Mouse (Mus musculus): Measurements from ENCODE around the gene Gm45062. TPM values are rescaled to one million over a fixed set of nuclear protein-coding genes. Genes with fewer than 3 reads are reported as not detected.

Gene Gm45062
- polyA plus RNA-seq, 1 experiment from 2014 or later, result 16.2 TPM

- Histone ChIP-seq H3K27me3 (ENCODE audit: low read depth, poor library complexity, severe bottlenecking) (no peaks in the 10 kb centered on the region), H3K4me3 (no peak overlapping the region), H3K36me3 (no peaks in the 10 kb centered on the region), H3K4me1 (peaks cover 15% of the 10 kb centered on the region; the same call in 1 of the 2 replicates), H3K9me3 (replicated peaks) (no peaks in the 10 kb centered on the region), H3K27ac (no peak overlapping the region)
- 95% methylated on average over 5 of the region's 5 CpGs for WGBS
- DNase-seq (ENCODE audit: low spot score), result no peak
These were observed 156.6 kb downstream of the Gm45062 start for GRCm38 (mm10) chr6:8415823-8416222.

- DNase-seq (ENCODE audit: low spot score), result no peak
- H3K9me3 ChIP-seq (replicated peaks), result no peaks in the 10 kb centered on the region
- no peaks in the 10 kb centered on the region for H3K36me3 ChIP-seq
- no peak overlapping the region for H3K4me3 ChIP-seq
- no peaks in the 10 kb centered on the region for H3K27me3 ChIP-seq (ENCODE audit: low read depth, poor library complexity, severe bottlenecking)
- peaks cover 17% of the 10 kb centered on the region; the same call in 1 of the 2 replicates for H3K4me1 ChIP-seq
- 84% methylated on average over 8 of the region's 8 CpGs for WGBS
- no peak overlapping the region for H3K27ac ChIP-seq
These were observed 157.7 kb downstream of the Gm45062 start for GRCm38 (mm10) chr6:8416802-8417569.

- Histone ChIP-seq H3K27me3 (ENCODE audit: low read depth, poor library complexity, severe bottlenecking) (no peaks in the 10 kb centered on the region), H3K4me1 (peaks cover 17% of the 10 kb centered on the region; the same call in 1 of the 2 replicates), H3K27ac (no peak overlapping the region), H3K9me3 (replicated peaks) (no peaks in the 10 kb centered on the region), H3K4me3 (no peak overlapping the region), H3K36me3 (no peaks in the 10 kb centered on the region)
- DNase-seq (ENCODE audit: low spot score), result no peak
- 59% methylated on average over 4 of the region's 4 CpGs for WGBS
These were observed 160.4 kb downstream of the Gm45062 start for GRCm38 (mm10) chr6:8419485-8420186.

GRCm38 (mm10) chr6:8420187-8420503 lies 160.9 kb downstream of the Gm45062 start:
- peaks cover 17% of the 10 kb centered on the region; the same call in 1 of the 2 replicates for H3K4me1 ChIP-seq
- no peaks in the 10 kb centered on the region for H3K36me3 ChIP-seq
- no peaks in the 10 kb centered on the region for H3K9me3 ChIP-seq (replicated peaks)
- no peak overlapping the region for H3K27ac ChIP-seq
- H3K27me3 ChIP-seq (ENCODE audit: low read depth, poor library complexity, severe bottlenecking), result no peaks in the 10 kb centered on the region
- no peak for DNase-seq (ENCODE audit: low spot score)
- WGBS, result 95% methylated on average over 1 of the region's 1 CpGs
- H3K4me3 ChIP-seq, result no peak overlapping the region

GRCm38 (mm10) chr6:8421421-8421820 lies 162.2 kb downstream of the Gm45062 start:
- no peaks in the 10 kb centered on the region for H3K36me3 ChIP-seq
- 82% methylated on average over 5 of the region's 5 CpGs for WGBS
- no peak for DNase-seq (ENCODE audit: low spot score)
- peaks cover 17% of the 10 kb centered on the region; the same call in 1 of the 2 replicates for H3K4me1 ChIP-seq
- H3K27ac ChIP-seq, result no peak overlapping the region
- H3K27me3 ChIP-seq (ENCODE audit: low read depth, poor library complexity, severe bottlenecking), result no peaks in the 10 kb centered on the region
- no peak overlapping the region for H3K4me3 ChIP-seq
- H3K9me3 ChIP-seq (replicated peaks), result no peaks in the 10 kb centered on the region

GRCm38 (mm10) chr6:8421959-8422581 lies 162.8 kb downstream of the Gm45062 start:
- H3K27me3 ChIP-seq (ENCODE audit: low read depth, poor library complexity, severe bottlenecking), result no peaks in the 10 kb centered on the region
- no peak for DNase-seq (ENCODE audit: low spot score)
- H3K36me3 ChIP-seq, result no peaks in the 10 kb centered on the region
- WGBS, result 84% methylated on average over 10 of the region's 10 CpGs
- no peak overlapping the region for H3K4me3 ChIP-seq
- no peaks in the 10 kb centered on the region for H3K9me3 ChIP-seq (replicated peaks)
- peaks cover 17% of the 10 kb centered on the region; the same call in 1 of the 2 replicates for H3K4me1 ChIP-seq
- H3K27ac ChIP-seq, result no peak overlapping the region

GRCm38 (mm10) chr6:8423142-8423541 lies 163.9 kb downstream of the Gm45062 start:
- 90% methylated on average over 2 of the region's 2 CpGs for WGBS
- Histone ChIP-seq H3K4me1 (peaks cover 17% of the 10 kb centered on the region; the same call in 1 of the 2 replicates), H3K27ac (no peak overlapping the region), H3K4me3 (no peak overlapping the region), H3K9me3 (replicated peaks) (no peaks in the 10 kb centered on the region), H3K36me3 (no peaks in the 10 kb centered on the region), H3K27me3 (ENCODE audit: low read depth, poor library complexity, severe bottlenecking) (no peaks in the 10 kb centered on the region)
- no peak for DNase-seq (ENCODE audit: low spot score)

GRCm38 (mm10) chr6:8427692-8428091 lies 168.4 kb downstream of the Gm45062 start:
- Histone ChIP-seq H3K36me3 (no peaks in the 10 kb centered on the region), H3K4me1 (no peaks in the 10 kb centered on the region), H3K4me3 (no peak overlapping the region), H3K9me3 (replicated peaks) (no peaks in the 10 kb centered on the region), H3K27ac (no peak overlapping the region), H3K27me3 (ENCODE audit: low read depth, poor library complexity, severe bottlenecking) (no peaks in the 10 kb centered on the region)
- WGBS, result 83% methylated on average over 5 of the region's 5 CpGs
- DNase-seq (ENCODE audit: low spot score), result no peak

GRCm38 (mm10) chr6:8430610-8431234 lies 171.5 kb downstream of the Gm45062 start:
- H3K27ac ChIP-seq, result no peak overlapping the region
- WGBS, result 95% methylated on average over 9 of the region's 9 CpGs
- no peaks in the 10 kb centered on the region for H3K4me1 ChIP-seq
- no peak for DNase-seq (ENCODE audit: low spot score)
- no peaks in the 10 kb centered on the region for H3K9me3 ChIP-seq (replicated peaks)
- no peaks in the 10 kb centered on the region for H3K36me3 ChIP-seq
- no peak overlapping the region for H3K4me3 ChIP-seq
- no peaks in the 10 kb centered on the region for H3K27me3 ChIP-seq (ENCODE audit: low read depth, poor library complexity, severe bottlenecking)

GRCm38 (mm10) chr6:8433179-8433578 lies 173.9 kb downstream of the Gm45062 start:
- no peak overlapping the region for H3K27ac ChIP-seq
- no peak for DNase-seq (ENCODE audit: low spot score)
- H3K27me3 ChIP-seq (ENCODE audit: low read depth, poor library complexity, severe bottlenecking), result no peaks in the 10 kb centered on the region
- 90% methylated on average over 9 of the region's 9 CpGs for WGBS
- H3K36me3 ChIP-seq, result no peaks in the 10 kb centered on the region
- no peaks in the 10 kb centered on the region for H3K4me1 ChIP-seq
- H3K4me3 ChIP-seq, result no peak overlapping the region
- no peaks in the 10 kb centered on the region for H3K9me3 ChIP-seq (replicated peaks)

GRCm38 (mm10) chr6:8437937-8438336 lies 178.7 kb downstream of the Gm45062 start:
- H3K4me3 ChIP-seq, result no peak overlapping the region
- DNase-seq (ENCODE audit: low spot score), result no peak
- 92% methylated on average over 3 of the region's 3 CpGs for WGBS

GRCm38 (mm10) chr6:8441814-8442213 lies 182.6 kb downstream of the Gm45062 start:
- no peaks in the 10 kb centered on the region for H3K36me3 ChIP-seq
- no peaks in the 10 kb centered on the region for H3K9me3 ChIP-seq (replicated peaks)
- H3K4me1 ChIP-seq, result peaks cover 14% of the 10 kb centered on the region
- WGBS, result 89% methylated on average over 3 of the region's 3 CpGs
- no peak overlapping the region for H3K4me3 ChIP-seq
- no peak for DNase-seq (ENCODE audit: low spot score)
- H3K27me3 ChIP-seq (ENCODE audit: low read depth, poor library complexity, severe bottlenecking), result no peaks in the 10 kb centered on the region
- H3K27ac ChIP-seq, result no peak overlapping the region

More at GRCm38 (mm10) chr6:8437937-8438336, 178.7 kb downstream of the Gm45062 start:
- no peaks in the 10 kb centered on the region for H3K9me3 ChIP-seq (replicated peaks)
- no peak overlapping the region for H3K27ac ChIP-seq
- no peaks in the 10 kb centered on the region for H3K4me1 ChIP-seq
- no peaks in the 10 kb centered on the region for H3K36me3 ChIP-seq
- no peaks in the 10 kb centered on the region for H3K27me3 ChIP-seq (ENCODE audit: low read depth, poor library complexity, severe bottlenecking)
